Mouse (Mus musculus) Patski (cell line): Measurements from ENCODE around the gene Tbpl1. TPM values are rescaled to one million over a fixed set of nuclear protein-coding genes. Genes with fewer than 3 reads are reported as not detected.
A peak's percentile ranks its signal among the peaks of the same experiment; 100 is the strongest.

ENCODE experiments used
- ATAC-seq: fragments of 100-300 bp; one replicate; pipeline ENCODE4 v1.8.0; 2021
- CTCF ChIA-PET: fragments of 350-600 bp; sonication (Branson Sonifier 250); formaldehyde crosslinking; loops from one replicate; lab custom pipeline; 2022; ENCODE audit warnings: inconsistent platforms; lab: Charles Lee
- POLR2A ChIA-PET: fragments of 350-600 bp; sonication (Branson Sonifier 250); formaldehyde crosslinking; loops from one replicate; lab custom pipeline; 2022; ENCODE audit warnings: antibody characterized with exemption, inconsistent platforms; lab: Charles Lee
- DNase-seq: peaks from one replicate; pipeline ENCODE4 v3.0.0-alpha.2; 2011; ENCODE audit warnings: low read depth, low spot score
- H3K27me3 ChIP-seq: fragments of 371-371 bp; one replicate; pipeline ENCODE4 v1.5.1; 2021
- CTCF ChIP-seq: fragments of 100-300 bp; IDR thresholded peaks from one replicate; pipeline ENCODE4 v1.5.1; 2021
- in situ Hi-C: fragments of 300-500 bp; cut with MboI; formaldehyde crosslinking; loops from 3 replicates; pipeline ENCODE4 v1.11.1; 2018; ENCODE audit warnings: low pct_unique_long_range_greater_than_20kb, mixed read lengths
- polyA plus RNA-seq: library from polyadenylated mRNA; unstranded; gene quantifications from one replicate; pipeline ENCODE4 v1.2.3, GENCODE M21; 2021

The Tbpl1 gene
- polyA plus RNA-seq, 1 experiment from 2014 or later, result 38.3 TPM

DNA sequence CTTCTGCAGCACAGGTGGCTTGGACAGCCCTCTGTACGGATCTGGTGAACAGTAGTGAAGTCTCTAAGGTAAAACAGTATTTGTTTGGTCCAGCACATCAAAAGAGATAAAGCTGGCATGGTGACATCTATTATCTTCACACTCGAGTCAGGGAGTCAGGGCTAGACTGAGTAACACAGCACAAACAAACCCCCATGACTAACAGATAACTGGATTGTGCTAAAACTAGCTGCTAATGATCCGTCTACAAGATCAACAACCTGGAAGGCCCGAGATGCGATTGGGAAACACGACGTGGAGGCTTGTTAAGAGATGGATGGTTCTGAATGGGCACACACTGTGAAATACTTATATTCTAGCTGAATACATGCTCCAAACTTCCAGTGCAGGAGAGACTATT is 14.2 kb upstream of the Tbpl1 start:
- in situ Hi-C loops, result no loop called here
- TF ChIP-seq CTCF, result no peak
- ChIA-PET CTCF (interaction anchor here (1.2 kb wide), 1 partner anchor 13 kb away, joined by 4 read pairs; no protein-coding TSS in a partner anchor), POLR2A (no interaction called here)
- H3K27me3 ChIP-seq, result no peaks in the 10 kb centered on the region
- no peak for ATAC-seq
- no peak for DNase-seq

- no peaks in the 10 kb centered on the region for H3K27me3 ChIP-seq
- no peak for TF ChIP-seq CTCF
- in situ Hi-C loops, result no loop called here
- ChIA-PET CTCF (interaction anchor here (1.3 to 3.5 kb wide), 3 partner anchors 11 to 18 kb away, joined by 4 to 17 read pairs (median 5); no protein-coding TSS in a partner anchor), POLR2A (interaction anchor here (0.7 to 2.0 kb wide), 2 partner anchors 11 to 1418 kb away, joined by 4 to 9 read pairs; no protein-coding TSS in a partner anchor)
- ATAC-seq (no peak), DNase-seq (no peak)
Measured at GRCm38 (mm10) chr10:22732181-22732580, 443 bp upstream of the Tbpl1 start.

DNA sequence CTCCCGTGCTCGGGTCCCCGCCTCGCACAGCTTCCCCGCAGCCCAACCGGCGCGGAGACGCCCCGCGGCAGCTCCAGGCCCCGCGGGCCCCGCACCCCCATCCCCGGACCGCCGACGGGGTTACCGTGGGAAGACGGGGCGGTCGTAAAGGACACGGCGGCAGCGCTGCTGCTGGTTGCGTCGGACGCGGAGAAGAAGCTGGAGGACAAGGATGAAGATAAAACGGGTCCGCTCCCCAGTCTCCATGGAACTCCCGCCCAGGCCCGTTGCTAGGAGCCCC is 806 bp downstream of the Tbpl1 start:
- no peak for TF ChIP-seq CTCF
- ChIA-PET POLR2A (interaction anchor here (0.7 to 2.0 kb wide), 5 partner anchors 12 to 1672 kb away, joined by 3 to 9 read pairs (median 4); no protein-coding TSS in a partner anchor), CTCF (interaction anchor here (0.9 to 3.5 kb wide), 2 partner anchors 9 to 17 kb away, joined by 3 to 17 read pairs; no protein-coding TSS in a partner anchor)
- in situ Hi-C loops, result no loop called here
- no peaks in the 10 kb centered on the region for H3K27me3 ChIP-seq
- DNase-seq, result no peak
- ATAC-seq, result peak; percentile 38

DNA sequence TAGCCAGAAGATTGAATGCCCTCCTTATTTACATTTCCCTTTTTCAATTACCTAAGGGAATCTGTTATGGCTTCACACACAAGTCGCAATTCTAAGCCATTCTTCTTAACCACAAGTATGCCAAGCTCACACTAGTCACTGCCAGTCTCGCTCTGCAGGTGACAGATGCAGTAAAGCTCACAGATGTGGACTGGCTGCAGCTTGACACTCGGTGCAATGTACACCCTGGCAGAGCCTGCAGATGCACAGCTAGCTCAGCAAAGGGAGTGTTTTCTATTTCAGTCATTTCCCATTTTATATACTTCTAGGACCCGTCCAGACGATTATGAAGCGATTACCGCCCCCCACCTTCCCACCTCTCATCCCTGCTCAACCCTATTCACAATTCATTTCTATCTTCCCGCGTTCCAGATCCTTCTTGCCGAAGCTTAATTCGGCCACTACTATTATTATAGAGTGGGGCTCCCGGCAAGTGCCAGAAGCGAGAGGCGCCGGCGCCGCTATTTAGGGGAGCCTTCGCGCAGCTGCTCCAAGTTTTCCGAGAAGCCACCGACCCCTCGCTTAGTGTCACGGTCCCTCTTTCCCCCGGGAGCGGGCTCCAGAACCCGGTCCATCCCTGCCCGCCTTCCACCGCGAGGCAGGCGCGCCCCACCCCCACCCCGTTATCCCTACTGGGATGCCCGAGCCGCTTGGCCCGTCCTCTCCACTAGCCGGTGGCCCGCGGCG is 1.3 kb downstream of the Tbpl1 start:
- CTCF ChIA-PET, result interaction anchor here (3.5 kb wide), 1 partner anchor 16 kb away, joined by 17 read pairs; no protein-coding TSS in a partner anchor
- in situ Hi-C loops, result no loop called here
- TF ChIP-seq CTCF, result no peak
- POLR2A ChIA-PET, result interaction anchor here (0.7 to 1.3 kb wide), 3 partner anchors 27 to 1673 kb away, joined by 3 to 5 read pairs (median 4); no protein-coding TSS in a partner anchor
- ATAC-seq (peak; percentile 52), DNase-seq (no peak)
- H3K27me3 ChIP-seq, result no peaks in the 10 kb centered on the region

DNA sequence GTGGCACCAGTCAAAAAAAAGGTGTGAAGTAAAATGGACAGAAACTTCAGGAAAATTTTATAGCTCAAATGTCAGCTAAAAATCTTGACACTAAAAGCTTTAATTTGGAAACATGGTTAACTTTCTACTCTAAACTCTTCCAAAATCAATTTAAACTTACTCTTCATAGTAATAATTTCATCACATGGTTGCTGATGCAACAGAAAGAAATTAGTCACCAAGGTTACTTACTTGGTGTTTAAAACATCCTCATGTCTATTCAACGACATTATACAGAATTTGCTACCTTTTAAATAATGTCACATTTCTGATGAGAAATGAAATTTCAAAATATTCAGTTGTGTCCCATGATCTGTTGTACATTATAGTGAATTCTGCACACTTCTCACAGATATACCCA is 3.5 kb downstream of the Tbpl1 start:
- CTCF ChIA-PET, result interaction anchor here (0.8 to 3.4 kb wide), 4 partner anchors 7 to 48 kb away, joined by 3 to 20 read pairs (median 4); no protein-coding TSS in a partner anchor
- no peak for DNase-seq
- ATAC-seq, result no peak
- TF ChIP-seq CTCF, result no peak
- in situ Hi-C loops, result no loop called here
- POLR2A ChIA-PET, result interaction anchor here (0.7 kb wide), 2 partner anchors 19 to 1060 kb away, joined by 3 read pairs; no protein-coding TSS in a partner anchor
- no peaks in the 10 kb centered on the region for H3K27me3 ChIP-seq

DNA sequence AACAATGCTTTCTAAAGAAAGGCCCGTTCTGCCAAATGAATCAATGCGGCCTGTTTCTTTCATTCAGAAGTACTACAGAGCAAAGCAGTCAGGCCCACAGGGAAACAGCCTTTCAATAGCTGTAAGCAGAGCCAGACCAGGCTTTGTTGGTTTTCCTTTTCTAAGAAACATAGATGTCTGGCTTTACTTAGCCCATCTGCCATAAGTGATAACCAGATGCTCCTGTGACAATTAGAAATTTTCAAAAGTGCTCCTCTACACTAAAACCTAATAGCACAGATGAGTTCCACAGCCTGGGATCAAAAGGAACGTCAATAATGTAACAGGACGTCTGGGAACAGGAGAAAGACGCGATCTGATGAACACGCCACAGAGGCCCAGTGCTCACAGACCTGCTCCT is 5.4 kb downstream of the Tbpl1 start:
- TF ChIP-seq CTCF, result no peak
- no peaks in the 10 kb centered on the region for H3K27me3 ChIP-seq
- POLR2A ChIA-PET, result no interaction called here
- in situ Hi-C loops, result no loop called here
- CTCF ChIA-PET, result interaction anchor here (1.0 to 3.4 kb wide), 2 partner anchors 12 to 337 kb away, joined by 3 to 20 read pairs; no protein-coding TSS in a partner anchor
- DNase-seq (no peak), ATAC-seq (no peak)

- POLR2A ChIA-PET, result no interaction called here
- DNase-seq (no peak), ATAC-seq (no peak)
- no peak for TF ChIP-seq CTCF
- CTCF ChIA-PET, result interaction anchor here (1.1 to 1.6 kb wide), 2 partner anchors 10 to 19 kb away, joined by 4 read pairs; no protein-coding TSS in a partner anchor
- in situ Hi-C loops, result no loop called here
- no peaks in the 10 kb centered on the region for H3K27me3 ChIP-seq
Measured at GRCm38 (mm10) chr10:22725166-22725565, 6.6 kb downstream of the Tbpl1 start.

- CTCF ChIA-PET, result interaction anchor here (0.7 to 1.5 kb wide), 5 partner anchors 8 to 90 kb away, joined by 3 to 4 read pairs (median 3); partner anchors contain the start of gene Tbpl1
- DNase-seq (no peak), ATAC-seq (no peak)
- in situ Hi-C loops, result no loop called here
- no peaks in the 10 kb centered on the region for H3K27me3 ChIP-seq
- no peak for TF ChIP-seq CTCF
- POLR2A ChIA-PET, result no interaction called here
Measured at GRCm38 (mm10) chr10:22720781-22721529, 10.8 kb downstream of the Tbpl1 start.

DNA sequence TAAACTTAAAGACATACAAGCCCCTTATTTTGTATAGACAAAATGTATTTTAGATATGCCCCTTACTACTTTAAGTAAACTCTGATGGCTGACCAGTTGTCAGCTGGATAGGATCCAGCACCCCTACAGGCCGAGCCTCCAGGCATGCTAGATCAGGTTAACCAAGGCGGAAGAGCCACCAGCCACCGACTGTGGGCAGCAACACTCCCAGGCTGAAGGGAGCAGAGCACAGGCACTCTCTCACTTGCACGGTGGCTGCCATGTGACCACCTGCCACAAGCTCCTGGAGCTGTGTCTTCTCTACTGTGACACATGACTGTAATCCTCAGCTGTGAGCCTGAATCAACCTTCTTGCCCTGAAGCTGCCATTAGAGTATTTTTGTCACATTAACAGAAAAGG is 13.3 kb downstream of the Tbpl1 start:
- POLR2A ChIA-PET, result no interaction called here
- ATAC-seq (no peak), DNase-seq (no peak)
- in situ Hi-C loops, result loop anchor here (10.0 kb wide), 1 partner anchor 104 kb away; no protein-coding TSS in a partner anchor
- TF ChIP-seq CTCF, result no peak
- CTCF ChIA-PET, result interaction anchor here (0.7 to 1.0 kb wide), 2 partner anchors 22 to 29 kb away, joined by 4 read pairs; no protein-coding TSS in a partner anchor
- no peaks in the 10 kb centered on the region for H3K27me3 ChIP-seq

DNA sequence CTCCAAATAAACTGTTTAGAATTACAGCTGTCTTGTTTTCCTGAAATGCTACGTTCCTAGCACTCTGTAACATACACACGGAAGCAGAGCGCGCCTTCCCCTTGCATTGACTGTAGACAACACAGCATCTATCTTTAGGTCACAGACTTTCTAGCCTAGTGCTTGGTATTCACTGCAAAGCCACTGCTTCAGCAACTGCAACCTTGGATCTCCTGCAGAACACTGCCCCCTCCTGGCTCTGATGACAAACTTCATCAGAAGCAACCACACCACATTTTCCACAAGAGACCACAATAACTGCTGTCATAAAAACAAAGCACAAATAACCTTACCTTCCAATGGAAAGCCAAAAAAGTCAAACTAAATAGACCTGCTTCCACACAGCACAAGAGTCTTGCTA is 17.2 kb downstream of the Tbpl1 start:
- no peaks in the 10 kb centered on the region for H3K27me3 ChIP-seq
- in situ Hi-C loops, result loop anchor here (10.0 kb wide), 1 partner anchor 100 kb away; no protein-coding TSS in a partner anchor

More for the DNA sequence above, 17.2 kb downstream of the Tbpl1 start:
- DNase-seq (no peak), ATAC-seq (peak; percentile 73)
- ChIA-PET CTCF (interaction anchor here (0.9 to 5.0 kb wide), 9 partner anchors 8 to 134 kb away, joined by 3 to 39 read pairs (median 7); partner anchors contain the start of gene Tbpl1), POLR2A (no interaction called here)
- TF ChIP-seq CTCF, result peak; percentile 87
